Mouse (Mus musculus): ENCODE measurements around the gene Hoxc9. TPM values are rescaled to one million over a fixed set of nuclear protein-coding genes. Genes with fewer than 3 reads are reported as not detected.

Gene Hoxc9
- polyA plus RNA-seq, 1 experiment from 2014 or later = not detected

DNA sequence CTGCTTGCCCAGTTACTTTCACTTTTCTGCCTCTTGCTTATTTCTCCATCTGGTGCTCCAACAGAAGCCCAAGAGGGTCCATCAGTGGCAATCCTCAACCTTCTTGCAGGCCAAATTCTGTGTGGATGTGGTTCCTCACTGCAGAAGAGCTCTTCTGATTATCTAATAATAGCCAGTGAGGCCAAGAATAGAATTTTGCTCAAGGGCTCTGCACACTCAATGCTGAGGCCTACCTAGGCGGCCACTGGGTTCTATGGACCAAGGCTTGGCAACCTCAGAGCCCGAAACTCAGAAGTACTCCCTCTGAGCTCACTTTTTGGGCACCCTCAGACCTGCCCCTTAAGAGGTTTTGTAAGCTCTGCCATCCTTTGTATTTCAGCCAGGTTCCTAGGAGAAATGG lies 25.1 kb downstream of the Hoxc9 start:
- H3K9me3 ChIP-seq (replicated peaks; ENCODE audit: control insufficient read depth, low read length) = no peaks in the 10 kb centered on the region
- no peak overlapping the region for H3K9ac ChIP-seq (replicated peaks; ENCODE audit: low read length)
- no peak for ATAC-seq (replicated peaks; ENCODE audit: insufficient number of reproducible peaks, low FRiP score, low TSS enrichment, low read depth)
- WGBS = 7% methylated on average over 2 of the region's 2 CpGs
- DNase-seq (ENCODE audit: low spot score) = no peak
- H3K4me3 ChIP-seq (ENCODE audit: low read depth, low read length) = no peak overlapping the region
- H3K36me3 ChIP-seq (replicated peaks; ENCODE audit: control insufficient read depth, insufficient read depth, low read depth, low read length) = no peaks in the 10 kb centered on the region
- no peak overlapping the region for H3K4me2 ChIP-seq (ENCODE audit: low read depth, low read length)
- H3K27me3 ChIP-seq (ENCODE audit: control insufficient read depth, insufficient read depth, low read length) = peaks cover 97% of the 10 kb centered on the region
- H3K4me1 ChIP-seq (ENCODE audit: control insufficient read depth, insufficient read depth, low read length) = peaks cover 8% of the 10 kb centered on the region
- no peak overlapping the region for H3K27ac ChIP-seq (replicated peaks; ENCODE audit: low read depth, low read length)

DNA sequence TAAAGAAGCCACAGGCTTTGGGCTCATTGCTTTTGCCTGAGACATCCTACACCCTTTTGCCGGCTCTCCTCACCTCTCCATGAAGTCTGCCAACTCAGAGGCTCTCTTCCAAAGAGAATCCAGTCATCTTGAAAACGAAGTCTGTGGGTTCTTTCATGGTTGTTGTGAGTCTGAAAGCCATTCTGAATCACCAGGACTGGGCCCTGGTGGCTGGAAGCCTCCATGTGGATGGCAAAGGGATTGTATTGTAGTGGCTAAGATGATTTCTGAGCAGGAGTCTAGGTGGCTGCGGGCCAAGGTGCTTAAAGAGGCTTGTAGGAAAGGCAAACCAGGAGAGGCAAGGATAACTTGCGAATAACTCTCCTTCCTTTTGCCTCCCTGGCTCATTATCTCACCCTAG lies 25.9 kb downstream of the Hoxc9 start:
- Histone ChIP-seq H3K4me3 (ENCODE audit: low read depth, low read length) (no peak overlapping the region), H3K9ac (replicated peaks; ENCODE audit: low read length) (no peak overlapping the region), H3K27ac (replicated peaks; ENCODE audit: low read depth, low read length) (no peak overlapping the region), H3K4me1 (ENCODE audit: control insufficient read depth, insufficient read depth, low read length) (peaks cover 8% of the 10 kb centered on the region), H3K36me3 (replicated peaks; ENCODE audit: control insufficient read depth, insufficient read depth, low read depth, low read length) (no peaks in the 10 kb centered on the region), H3K4me2 (ENCODE audit: low read depth, low read length) (no peak overlapping the region), H3K27me3 (ENCODE audit: control insufficient read depth, insufficient read depth, low read length) (peaks cover 98% of the 10 kb centered on the region), H3K9me3 (replicated peaks; ENCODE audit: control insufficient read depth, low read length) (no peaks in the 10 kb centered on the region)
- ATAC-seq (replicated peaks; ENCODE audit: insufficient number of reproducible peaks, low FRiP score, low TSS enrichment, low read depth) = no peak
- DNase-seq (ENCODE audit: low spot score) = no peak
- WGBS = 2% methylated on average over 4 of the region's 4 CpGs

DNA sequence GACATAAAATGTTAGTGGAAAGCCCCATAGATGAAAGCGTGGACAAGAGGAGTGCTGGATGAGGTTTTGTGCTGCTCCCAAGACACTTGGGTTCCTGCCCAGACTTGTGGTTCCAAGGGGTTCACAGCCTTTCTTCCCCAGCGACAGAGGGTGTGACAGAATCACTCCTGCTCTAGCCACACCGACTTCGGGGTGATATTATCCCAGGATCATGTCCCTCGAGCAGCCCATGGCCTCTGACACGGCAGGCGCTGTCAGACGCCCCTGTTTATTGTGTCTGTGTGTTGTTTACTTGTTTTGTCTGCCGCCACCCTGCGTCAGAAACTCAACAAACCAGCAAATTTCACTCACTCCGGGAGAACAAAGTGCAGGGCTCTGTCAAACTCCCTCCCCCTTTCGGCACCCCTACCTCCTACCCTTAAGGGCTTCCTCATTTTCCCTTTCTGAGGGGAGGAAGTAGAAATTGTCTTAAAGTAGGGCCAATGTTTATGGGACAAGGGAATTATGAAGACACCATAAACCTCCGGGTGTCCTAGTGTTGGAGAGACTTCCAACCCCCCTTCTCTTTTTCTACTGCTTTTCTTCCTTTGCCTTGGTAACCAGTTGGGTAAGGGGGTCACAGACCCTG lies 26.7 kb downstream of the Hoxc9 start:
- DNase-seq (ENCODE audit: low spot score) (no peak), ATAC-seq (replicated peaks; ENCODE audit: insufficient number of reproducible peaks, low FRiP score, low TSS enrichment, low read depth) (no peak)
- Histone ChIP-seq H3K4me1 (ENCODE audit: control insufficient read depth, insufficient read depth, low read length) (peaks cover 8% of the 10 kb centered on the region), H3K27me3 (ENCODE audit: control insufficient read depth, insufficient read depth, low read length) (peaks cover 97% of the 10 kb centered on the region), H3K4me3 (ENCODE audit: low read depth, low read length) (no peak overlapping the region), H3K4me2 (ENCODE audit: low read depth, low read length) (no peak overlapping the region), H3K9me3 (replicated peaks; ENCODE audit: control insufficient read depth, low read length) (no peaks in the 10 kb centered on the region), H3K36me3 (replicated peaks; ENCODE audit: control insufficient read depth, insufficient read depth, low read depth, low read length) (no peaks in the 10 kb centered on the region), H3K27ac (replicated peaks; ENCODE audit: low read depth, low read length) (no peak overlapping the region), H3K9ac (replicated peaks; ENCODE audit: low read length) (no peak overlapping the region)
- WGBS = 2% methylated on average over 13 of the region's 13 CpGs

DNA sequence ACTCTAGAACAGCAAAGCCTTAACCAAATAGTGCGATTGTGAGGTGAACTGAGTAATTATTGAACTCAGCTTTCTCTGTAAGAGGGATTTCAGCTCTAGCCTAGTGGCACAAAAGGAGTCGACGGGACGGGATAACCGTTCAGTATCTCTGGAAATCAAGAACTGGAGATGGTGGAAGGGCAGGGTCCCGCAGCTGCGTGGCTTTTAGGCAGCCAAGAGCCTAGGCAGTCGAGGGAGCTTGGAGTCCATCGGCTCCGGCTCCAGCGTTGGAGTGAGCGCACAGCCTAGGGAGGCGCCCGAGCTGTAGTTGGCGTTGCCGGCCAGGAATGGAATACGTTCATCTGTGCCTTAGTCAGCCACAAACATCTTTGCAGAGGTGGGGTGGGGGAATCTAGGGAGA lies 29.1 kb downstream of the Hoxc9 start:
- DNase-seq (ENCODE audit: low spot score) (no peak), ATAC-seq (replicated peaks; ENCODE audit: insufficient number of reproducible peaks, low FRiP score, low TSS enrichment, low read depth) (no peak)
- Histone ChIP-seq H3K36me3 (replicated peaks; ENCODE audit: control insufficient read depth, insufficient read depth, low read depth, low read length) (no peaks in the 10 kb centered on the region), H3K4me2 (ENCODE audit: low read depth, low read length) (no peak overlapping the region), H3K4me1 (ENCODE audit: control insufficient read depth, insufficient read depth, low read length) (no peaks in the 10 kb centered on the region), H3K27ac (replicated peaks; ENCODE audit: low read depth, low read length) (no peak overlapping the region), H3K4me3 (ENCODE audit: low read depth, low read length) (no peak overlapping the region), H3K9ac (replicated peaks; ENCODE audit: low read length) (no peak overlapping the region), H3K9me3 (replicated peaks; ENCODE audit: control insufficient read depth, low read length) (no peaks in the 10 kb centered on the region), H3K27me3 (ENCODE audit: control insufficient read depth, insufficient read depth, low read length) (peaks cover 97% of the 10 kb centered on the region)
- under 1% methylated on average over 17 of the region's 17 CpGs for WGBS

- no peak for DNase-seq (ENCODE audit: low spot score)
- no peak overlapping the region for H3K27ac ChIP-seq (replicated peaks; ENCODE audit: low read depth, low read length)
- H3K9me3 ChIP-seq (replicated peaks; ENCODE audit: control insufficient read depth, low read length) = no peaks in the 10 kb centered on the region
- 2% methylated on average over 5 of the region's 5 CpGs for WGBS
- no peak overlapping the region for H3K9ac ChIP-seq (replicated peaks; ENCODE audit: low read length)
- H3K4me3 ChIP-seq (ENCODE audit: low read depth, low read length) = no peak overlapping the region
- no peak for ATAC-seq (replicated peaks; ENCODE audit: insufficient number of reproducible peaks, low FRiP score, low TSS enrichment, low read depth)
- H3K27me3 ChIP-seq (ENCODE audit: control insufficient read depth, insufficient read depth, low read length) = peaks cover 97% of the 10 kb centered on the region
- H3K4me2 ChIP-seq (ENCODE audit: low read depth, low read length) = no peak overlapping the region
- H3K4me1 ChIP-seq (ENCODE audit: control insufficient read depth, insufficient read depth, low read length) = no peaks in the 10 kb centered on the region
- H3K36me3 ChIP-seq (replicated peaks; ENCODE audit: control insufficient read depth, insufficient read depth, low read depth, low read length) = no peaks in the 10 kb centered on the region
Measured at GRCm38 (mm10) chr15:103005797-103006196, 29.6 kb downstream of the Hoxc9 start.

DNA sequence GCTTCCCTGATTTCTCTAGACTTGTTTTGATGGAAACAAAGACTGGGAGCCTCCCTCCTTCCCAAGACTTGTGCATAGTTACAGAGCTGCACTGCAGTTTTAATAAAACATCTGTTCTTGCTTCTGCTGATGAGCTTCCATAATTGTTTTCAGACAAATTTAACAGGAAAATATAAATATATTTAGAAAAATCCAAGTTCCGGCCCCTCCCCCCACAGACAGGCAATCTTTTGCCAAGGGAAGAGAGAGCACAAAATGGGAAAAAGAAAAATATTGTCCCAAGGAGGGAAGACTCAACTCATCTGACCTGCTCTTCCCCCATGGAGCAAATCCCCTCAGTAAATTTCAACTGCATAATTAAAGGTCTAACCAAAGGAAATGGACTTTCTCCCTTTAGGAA lies 30.1 kb downstream of the Hoxc9 start:
- H3K4me3 ChIP-seq (ENCODE audit: low read depth, low read length) = no peak overlapping the region
- no peaks in the 10 kb centered on the region for H3K36me3 ChIP-seq (replicated peaks; ENCODE audit: control insufficient read depth, insufficient read depth, low read depth, low read length)
- ATAC-seq (replicated peaks; ENCODE audit: insufficient number of reproducible peaks, low FRiP score, low TSS enrichment, low read depth) (no peak), DNase-seq (ENCODE audit: low spot score) (no peak)
- H3K27ac ChIP-seq (replicated peaks; ENCODE audit: low read depth, low read length) = no peak overlapping the region
- WGBS = 8% methylated on average over 1 of the region's 1 CpGs
- no peaks in the 10 kb centered on the region for H3K4me1 ChIP-seq (ENCODE audit: control insufficient read depth, insufficient read depth, low read length)
- no peak overlapping the region for H3K9ac ChIP-seq (replicated peaks; ENCODE audit: low read length)
- no peaks in the 10 kb centered on the region for H3K9me3 ChIP-seq (replicated peaks; ENCODE audit: control insufficient read depth, low read length)
- no peak overlapping the region for H3K4me2 ChIP-seq (ENCODE audit: low read depth, low read length)
- peaks cover 97% of the 10 kb centered on the region for H3K27me3 ChIP-seq (ENCODE audit: control insufficient read depth, insufficient read depth, low read length)

DNA sequence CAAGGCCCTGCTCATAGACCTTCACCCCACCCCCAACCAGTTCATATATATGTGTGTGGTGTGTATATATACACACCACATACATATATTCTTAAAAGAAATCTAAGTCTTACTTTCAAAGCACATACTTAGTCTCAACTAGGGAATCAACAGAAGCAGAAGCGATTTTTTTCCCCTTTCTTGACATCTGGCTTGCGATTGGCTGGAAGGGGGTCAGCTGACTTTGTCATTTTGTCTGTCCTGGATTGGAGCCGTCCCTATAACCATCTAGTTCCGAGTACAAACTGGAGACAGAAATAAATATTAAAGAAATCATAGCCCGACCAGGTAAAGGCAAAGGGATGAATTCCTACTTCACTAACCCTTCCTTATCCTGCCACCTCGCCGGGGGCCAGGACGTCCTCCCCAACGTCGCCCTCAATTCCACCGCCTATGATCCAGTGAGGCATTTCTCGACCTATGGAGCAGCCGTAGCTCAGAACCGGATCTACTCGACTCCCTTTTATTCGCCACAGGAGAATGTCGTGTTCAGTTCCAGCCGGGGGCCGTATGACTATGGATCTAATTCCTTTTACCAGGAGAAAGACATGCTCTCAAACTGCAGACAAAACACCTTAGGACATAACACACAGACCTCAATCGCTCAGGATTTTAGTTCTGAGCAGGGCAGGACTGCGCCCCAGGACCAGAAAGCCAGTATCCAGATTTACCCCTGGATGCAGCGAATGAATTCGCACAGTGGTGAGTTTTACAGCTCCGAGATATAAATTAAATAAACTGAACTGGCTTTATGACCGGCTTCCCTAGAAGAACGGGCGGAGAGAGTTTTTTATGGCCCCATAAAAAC lies 33.2 kb downstream of the Hoxc9 start:
- Histone ChIP-seq H3K36me3 (replicated peaks; ENCODE audit: control insufficient read depth, insufficient read depth, low read depth, low read length) (no peaks in the 10 kb centered on the region), H3K27me3 (ENCODE audit: control insufficient read depth, insufficient read depth, low read length) (peaks cover 96% of the 10 kb centered on the region), H3K4me3 (ENCODE audit: low read depth, low read length) (no peak overlapping the region), H3K9me3 (replicated peaks; ENCODE audit: control insufficient read depth, low read length) (no peaks in the 10 kb centered on the region), H3K4me1 (ENCODE audit: control insufficient read depth, insufficient read depth, low read length) (no peaks in the 10 kb centered on the region), H3K27ac (replicated peaks; ENCODE audit: low read depth, low read length) (no peak overlapping the region), H3K9ac (replicated peaks; ENCODE audit: low read length) (no peak overlapping the region), H3K4me2 (ENCODE audit: low read depth, low read length) (no peak overlapping the region)
- no peak for ATAC-seq (replicated peaks; ENCODE audit: insufficient number of reproducible peaks, low FRiP score, low TSS enrichment, low read depth)
- WGBS = 2% methylated on average over 27 of the region's 27 CpGs
- no peak for DNase-seq (ENCODE audit: low spot score)

DNA sequence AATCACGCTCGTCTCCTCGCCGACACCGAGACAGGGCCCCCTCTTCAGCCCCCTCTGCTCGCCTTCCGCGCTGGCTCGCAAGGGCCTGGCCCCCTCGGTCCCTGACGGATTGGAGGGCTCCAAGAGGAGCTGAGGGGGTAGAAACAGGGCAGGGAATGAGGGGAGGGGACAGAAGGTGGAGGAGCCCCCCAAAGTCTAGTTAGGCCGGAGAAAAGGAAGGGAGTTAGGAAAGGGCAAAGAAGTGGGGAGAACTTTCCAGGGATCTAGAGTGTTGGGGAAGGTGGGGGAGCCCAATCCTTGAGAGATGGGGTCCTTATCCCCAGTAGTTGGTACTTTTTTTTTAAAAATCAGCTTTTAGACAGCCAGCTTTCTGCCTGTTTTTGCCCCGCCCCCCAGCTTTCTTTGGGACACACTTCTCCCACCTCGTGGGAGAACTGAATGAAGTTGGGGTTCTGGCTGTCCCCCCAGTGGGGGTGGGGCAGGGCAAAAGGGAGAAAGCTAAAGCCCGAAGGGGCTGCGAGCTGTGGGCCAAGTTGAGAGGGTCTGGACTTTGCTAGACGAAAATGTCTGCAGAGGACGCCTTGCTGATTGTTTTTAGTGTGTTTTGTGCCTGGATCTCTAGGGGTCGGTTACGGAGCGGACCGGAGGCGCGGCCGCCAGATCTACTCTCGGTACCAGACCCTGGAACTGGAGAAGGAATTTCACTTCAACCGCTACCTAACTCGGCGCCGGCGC lies 34.0 kb downstream of the Hoxc9 start:
- Histone ChIP-seq H3K4me2 (ENCODE audit: low read depth, low read length) (no peak overlapping the region), H3K9me3 (replicated peaks; ENCODE audit: control insufficient read depth, low read length) (no peaks in the 10 kb centered on the region), H3K27me3 (ENCODE audit: control insufficient read depth, insufficient read depth, low read length) (peaks cover 96% of the 10 kb centered on the region), H3K36me3 (replicated peaks; ENCODE audit: control insufficient read depth, insufficient read depth, low read depth, low read length) (no peaks in the 10 kb centered on the region), H3K4me3 (ENCODE audit: low read depth, low read length) (no peak overlapping the region), H3K27ac (replicated peaks; ENCODE audit: low read depth, low read length) (no peak overlapping the region), H3K4me1 (ENCODE audit: control insufficient read depth, insufficient read depth, low read length) (no peaks in the 10 kb centered on the region), H3K9ac (replicated peaks; ENCODE audit: low read length) (no peak overlapping the region)
- WGBS = 0% methylated on average over 31 of the region's 31 CpGs
- ATAC-seq (replicated peaks; ENCODE audit: insufficient number of reproducible peaks, low FRiP score, low TSS enrichment, low read depth) (no peak), DNase-seq (ENCODE audit: low spot score) (no peak)

Data from embryonic facial prominence, embryonic 11.5 days (tissue).